Mouse (Mus musculus): Measurements from ENCODE around the gene Grin3b. TPM values are rescaled to one million over a fixed set of nuclear protein-coding genes. Genes with fewer than 3 reads are reported as not detected.

Gene Grin3b
- polyA plus RNA-seq, 1 experiment from 2014 or later = 0.29 TPM

GRCm38 (mm10) chr10:80023758-80024157, 53.2 kb downstream of the Grin3b start:
- H3K9ac ChIP-seq = no peak overlapping the region
- ATAC-seq (ENCODE audit: low FRiP score, low read depth) = no peak
- peaks cover 17% of the 10 kb centered on the region for H3K27me3 ChIP-seq
- H3K27ac ChIP-seq (replicated peaks) = no peak overlapping the region
- no peak overlapping the region for H3K4me2 ChIP-seq
- WGBS = 89% methylated on average over 5 of the region's 5 CpGs
- no peaks in the 10 kb centered on the region for H3K4me1 ChIP-seq (replicated peaks)
- H3K36me3 ChIP-seq = no peaks in the 10 kb centered on the region
- no peak overlapping the region for H3K4me3 ChIP-seq
- H3K9me3 ChIP-seq = no peaks in the 10 kb centered on the region

- H3K27ac ChIP-seq (replicated peaks) = no peak overlapping the region
- no peaks in the 10 kb centered on the region for H3K9me3 ChIP-seq
- no peak overlapping the region for H3K4me2 ChIP-seq
- ATAC-seq (ENCODE audit: low FRiP score, low read depth) = no peak
- H3K36me3 ChIP-seq = no peaks in the 10 kb centered on the region
- no peak overlapping the region for H3K4me3 ChIP-seq
- no peaks in the 10 kb centered on the region for H3K4me1 ChIP-seq (replicated peaks)
- WGBS = 79% methylated on average over 15 of the region's 15 CpGs
- no peak overlapping the region for H3K9ac ChIP-seq
- H3K27me3 ChIP-seq = peaks cover 10% of the 10 kb centered on the region
Observed at GRCm38 (mm10) chr10:80024229-80025043, 53.9 kb downstream of the Grin3b start.

- no peak for ATAC-seq (ENCODE audit: low FRiP score, low read depth)
- Histone ChIP-seq H3K27ac (replicated peaks) (no peak overlapping the region), H3K9me3 (no peaks in the 10 kb centered on the region), H3K4me2 (no peak overlapping the region), H3K9ac (no peak overlapping the region), H3K4me1 (replicated peaks) (no peaks in the 10 kb centered on the region), H3K27me3 (peaks cover 5% of the 10 kb centered on the region; the same call in 1 of the 2 replicates), H3K36me3 (no peaks in the 10 kb centered on the region), H3K4me3 (no peak overlapping the region)
- 64% methylated on average over 4 of the region's 4 CpGs for WGBS
Observed at GRCm38 (mm10) chr10:80025044-80025347, 54.5 kb downstream of the Grin3b start.

- no peak overlapping the region for H3K27ac ChIP-seq (replicated peaks)
- no peak for ATAC-seq (ENCODE audit: low FRiP score, low read depth)
- no peaks in the 10 kb centered on the region for H3K9me3 ChIP-seq
- no peak overlapping the region for H3K4me2 ChIP-seq
- no peak overlapping the region for H3K4me3 ChIP-seq
- H3K36me3 ChIP-seq = no peaks in the 10 kb centered on the region
- H3K9ac ChIP-seq = no peak overlapping the region
- 75% methylated on average over 10 of the region's 10 CpGs for WGBS
- H3K4me1 ChIP-seq (replicated peaks) = no peaks in the 10 kb centered on the region
- H3K27me3 ChIP-seq = peaks cover 2% of the 10 kb centered on the region; the same call in 1 of the 2 replicates
Observed at GRCm38 (mm10) chr10:80025463-80025862, 54.9 kb downstream of the Grin3b start.

GRCm38 (mm10) chr10:80025889-80026288, 55.4 kb downstream of the Grin3b start:
- Histone ChIP-seq H3K4me1 (replicated peaks) (no peaks in the 10 kb centered on the region), H3K4me3 (no peak overlapping the region), H3K27ac (replicated peaks) (no peak overlapping the region), H3K27me3 (no peaks in the 10 kb centered on the region), H3K9ac (no peak overlapping the region), H3K4me2 (no peak overlapping the region), H3K9me3 (no peaks in the 10 kb centered on the region), H3K36me3 (no peaks in the 10 kb centered on the region)
- ATAC-seq (ENCODE audit: low FRiP score, low read depth) = no peak
- 62% methylated on average over 12 of the region's 12 CpGs for WGBS

Other genes starting within 250 kb of the Grin3b start
- 37.0 and 43.0 TPM in 2 replicates for gene Polrmt, start 224.1 kb upstream of the Grin3b start, polyA plus RNA-seq (2015; fragmentation: Nextera tagmentation; extraction: Ambion mirVana)
- 2.2 and 2.4 TPM in 2 replicates for gene Fgf22, start 215.6 kb upstream of the Grin3b start, polyA plus RNA-seq (2015; fragmentation: Nextera tagmentation; extraction: Ambion mirVana)
- 103 and 125 TPM in 2 replicates for gene Rnf126, start 203.8 kb upstream of the Grin3b start, polyA plus RNA-seq (2015; fragmentation: Nextera tagmentation; extraction: Ambion mirVana)
- 2.3 and 2.5 TPM in 2 replicates for gene Fstl3, start 193.4 kb upstream of the Grin3b start, polyA plus RNA-seq (2015; fragmentation: Nextera tagmentation; extraction: Ambion mirVana)
- 0.27 and 0.28 TPM in 2 replicates for gene Prss57, start 179.8 kb upstream of the Grin3b start, polyA plus RNA-seq (2015; fragmentation: Nextera tagmentation; extraction: Ambion mirVana)
- 277 and 303 TPM in 2 replicates for gene Palm, start 177.1 kb upstream of the Grin3b start, polyA plus RNA-seq (2015; fragmentation: Nextera tagmentation; extraction: Ambion mirVana)
- 0.49 and 0.92 TPM in 2 replicates for gene Misp, start 149.7 kb upstream of the Grin3b start, polyA plus RNA-seq (2015; fragmentation: Nextera tagmentation; extraction: Ambion mirVana)
- 74.8 and 77.1 TPM in 2 replicates for gene Ptbp1, start 116.3 kb upstream of the Grin3b start, polyA plus RNA-seq (2015; fragmentation: Nextera tagmentation; extraction: Ambion mirVana)
- 11.0 and 11.3 TPM in 2 replicates for gene Prtn3, start 96.2 kb upstream of the Grin3b start, polyA plus RNA-seq (2015; fragmentation: Nextera tagmentation; extraction: Ambion mirVana)
- 383 and 417 TPM in 2 replicates for gene Plppr3, start 96.1 kb upstream of the Grin3b start, polyA plus RNA-seq (2015; fragmentation: Nextera tagmentation; extraction: Ambion mirVana)
- 0.16 TPM in 1 of 2 replicates, not detected in the other for gene Elane, start 84.5 kb upstream of the Grin3b start, polyA plus RNA-seq (2015; fragmentation: Nextera tagmentation; extraction: Ambion mirVana)
- not detected in 2 replicates for gene Cfd, start 79.9 kb upstream of the Grin3b start, polyA plus RNA-seq (2015; fragmentation: Nextera tagmentation; extraction: Ambion mirVana)
- gene Med16, start 61.8 kb upstream of the Grin3b start, polyA plus RNA-seq (2015; fragmentation: Nextera tagmentation; extraction: Ambion mirVana) = 51.2 and 54.2 TPM in 2 replicates
- gene Gm26602, start 59.9 kb upstream of the Grin3b start, polyA plus RNA-seq (2015; fragmentation: Nextera tagmentation; extraction: Ambion mirVana) = 3.0 TPM in 1 of 2 replicates, not detected in the other
- gene Kiss1r, start 53.7 kb upstream of the Grin3b start, polyA plus RNA-seq (2015; fragmentation: Nextera tagmentation; extraction: Ambion mirVana) = 2.7 and 3.1 TPM in 2 replicates
- 258 and 289 TPM in 2 replicates for gene R3hdm4, start 49.5 kb upstream of the Grin3b start, polyA plus RNA-seq (2015; fragmentation: Nextera tagmentation; extraction: Ambion mirVana)
- gene Arid3a, start 43.7 kb upstream of the Grin3b start, polyA plus RNA-seq (2015; fragmentation: Nextera tagmentation; extraction: Ambion mirVana) = 2.9 and 3.2 TPM in 2 replicates
- gene Wdr18, start 10.6 kb upstream of the Grin3b start, polyA plus RNA-seq (2015; fragmentation: Nextera tagmentation; extraction: Ambion mirVana) = 93.6 and 94.7 TPM in 2 replicates
- 24.5 and 27.3 TPM in 2 replicates for gene Tmem259, start 13.6 kb downstream of the Grin3b start, polyA plus RNA-seq (2015; fragmentation: Nextera tagmentation; extraction: Ambion mirVana)
- gene Cnn2, start 17.9 kb downstream of the Grin3b start, polyA plus RNA-seq (2015; fragmentation: Nextera tagmentation; extraction: Ambion mirVana) = 29.4 and 33.6 TPM in 2 replicates
- 4.8 and 5.4 TPM in 2 replicates for gene Abca7, start 25.8 kb downstream of the Grin3b start, polyA plus RNA-seq (2015; fragmentation: Nextera tagmentation; extraction: Ambion mirVana)
- 2.3 and 2.5 TPM in 2 replicates for gene Arhgap45, start 45.9 kb downstream of the Grin3b start, polyA plus RNA-seq (2015; fragmentation: Nextera tagmentation; extraction: Ambion mirVana)
- gene Polr2e, start 69.1 kb downstream of the Grin3b start, polyA plus RNA-seq (2015; fragmentation: Nextera tagmentation; extraction: Ambion mirVana) = 141 and 145 TPM in 2 replicates
- 583 and 596 TPM in 2 replicates for gene Gpx4, start 76.5 kb downstream of the Grin3b start, polyA plus RNA-seq (2015; fragmentation: Nextera tagmentation; extraction: Ambion mirVana)
- gene Sbno2, start 134.9 kb downstream of the Grin3b start, polyA plus RNA-seq (2015; fragmentation: Nextera tagmentation; extraction: Ambion mirVana) = 12.6 and 12.9 TPM in 2 replicates
- 18.6 and 20.0 TPM in 2 replicates for gene Stk11, start 145.1 kb downstream of the Grin3b start, polyA plus RNA-seq (2015; fragmentation: Nextera tagmentation; extraction: Ambion mirVana)
- 503 and 517 TPM in 2 replicates for gene Atp5d, start 167.9 kb downstream of the Grin3b start, polyA plus RNA-seq (2015; fragmentation: Nextera tagmentation; extraction: Ambion mirVana)
- 61.4 and 71.3 TPM in 2 replicates for gene Cbarp, start 170.1 kb downstream of the Grin3b start, polyA plus RNA-seq (2015; fragmentation: Nextera tagmentation; extraction: Ambion mirVana)
- gene Midn, start 177.6 kb downstream of the Grin3b start, polyA plus RNA-seq (2015; fragmentation: Nextera tagmentation; extraction: Ambion mirVana) = 22.6 and 26.0 TPM in 2 replicates
- gene Cirbp, start 195.3 kb downstream of the Grin3b start, polyA plus RNA-seq (2015; fragmentation: Nextera tagmentation; extraction: Ambion mirVana) = 295 and 319 TPM in 2 replicates
- 10.1 and 12.7 TPM in 2 replicates for gene 1600002K03Rik, start 202.2 kb downstream of the Grin3b start, polyA plus RNA-seq (2015; fragmentation: Nextera tagmentation; extraction: Ambion mirVana)
- 29.1 and 33.6 TPM in 2 replicates for gene Efna2, start 208.8 kb downstream of the Grin3b start, polyA plus RNA-seq (2015; fragmentation: Nextera tagmentation; extraction: Ambion mirVana)

All from hindbrain, embryonic 15.5 days (tissue).